Mouse (Mus musculus): ENCODE data around the gene Cxcr5. TPM values are rescaled to one million over a fixed set of nuclear protein-coding genes. Genes with fewer than 3 reads are reported as not detected.

The Cxcr5 gene
- under 1 TPM; 0.12 to 0.20 TPM for total RNA-seq (2021)
- long read RNA-seq, experiment 1 = 0 reads
- long read RNA-seq, experiment 2 = 0 reads

GRCm38 (mm10) chr9:44561597-44561996, at the start of gene Cxcr5:
Cxcr5 (minus strand) TSS chr9:44561877.
- intact Hi-C loops (cut with DNase I) = no loop called here
- no peak for DNase-seq

DNA sequence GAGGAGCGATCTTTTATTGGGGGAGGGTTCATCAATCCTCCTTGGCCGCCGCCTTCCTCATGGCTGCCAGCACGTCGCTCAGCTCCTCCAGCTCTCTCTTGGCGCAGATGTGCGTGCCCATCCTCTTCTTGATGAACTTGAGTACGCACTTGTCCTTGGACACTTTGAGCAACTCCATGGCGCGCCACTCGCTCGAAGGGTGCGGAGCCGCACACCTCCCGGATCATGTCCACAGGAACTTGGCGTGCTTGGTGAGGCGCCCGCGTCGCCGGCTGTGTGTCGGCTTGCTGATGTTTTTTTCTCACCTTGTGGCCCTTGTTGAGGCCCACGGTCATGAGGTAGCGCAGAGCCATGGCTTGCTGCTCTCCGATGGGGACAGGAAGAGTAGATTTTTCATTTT, 48.7 kb upstream of the Cxcr5 start:
- intact Hi-C loops (cut with DNase I) = loop anchor here (2.0 kb wide), 1 partner anchor 14 kb away; no protein-coding TSS in a partner anchor
- DNase-seq = no peak

DNA sequence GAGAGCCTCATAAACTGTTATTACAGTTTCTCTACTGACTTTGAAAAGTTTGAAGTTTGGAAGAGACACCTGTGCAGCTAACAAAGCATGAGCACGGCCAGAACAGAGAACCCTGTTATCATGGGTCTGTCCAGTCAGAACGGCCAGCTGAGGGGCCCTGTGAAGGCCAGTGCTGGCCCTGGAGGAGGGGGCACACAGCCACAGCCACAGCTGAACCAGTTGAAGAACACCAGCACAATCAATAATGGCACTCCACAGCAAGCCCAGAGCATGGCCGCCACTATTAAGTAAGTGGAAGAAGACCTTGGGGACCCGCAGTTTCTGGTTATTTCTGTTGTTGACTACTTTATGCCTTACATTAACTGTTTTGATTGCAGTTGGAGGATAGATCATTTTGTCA, 45.6 kb upstream of the Cxcr5 start:
- intact Hi-C loops (cut with DNase I) = loop anchor here (5.0 kb wide), 1 partner anchor 35 kb away; no protein-coding TSS in a partner anchor
- no peak for DNase-seq

- intact Hi-C loops (cut with DNase I) = loop anchor here (5.0 kb wide), 1 partner anchor 36 kb away; no protein-coding TSS in a partner anchor
- DNase-seq = no peak
Measured at GRCm38 (mm10) chr9:44606646-44607045, 45.0 kb upstream of the Cxcr5 start.

GRCm38 (mm10) chr9:44605616-44606165, 44.0 kb upstream of the Cxcr5 start:
- no peak for DNase-seq
- intact Hi-C loops (cut with DNase I) = loop anchor here (2.0 to 5.0 kb wide), 2 partner anchors 37 to 95 kb away; no protein-coding TSS in a partner anchor

DNA sequence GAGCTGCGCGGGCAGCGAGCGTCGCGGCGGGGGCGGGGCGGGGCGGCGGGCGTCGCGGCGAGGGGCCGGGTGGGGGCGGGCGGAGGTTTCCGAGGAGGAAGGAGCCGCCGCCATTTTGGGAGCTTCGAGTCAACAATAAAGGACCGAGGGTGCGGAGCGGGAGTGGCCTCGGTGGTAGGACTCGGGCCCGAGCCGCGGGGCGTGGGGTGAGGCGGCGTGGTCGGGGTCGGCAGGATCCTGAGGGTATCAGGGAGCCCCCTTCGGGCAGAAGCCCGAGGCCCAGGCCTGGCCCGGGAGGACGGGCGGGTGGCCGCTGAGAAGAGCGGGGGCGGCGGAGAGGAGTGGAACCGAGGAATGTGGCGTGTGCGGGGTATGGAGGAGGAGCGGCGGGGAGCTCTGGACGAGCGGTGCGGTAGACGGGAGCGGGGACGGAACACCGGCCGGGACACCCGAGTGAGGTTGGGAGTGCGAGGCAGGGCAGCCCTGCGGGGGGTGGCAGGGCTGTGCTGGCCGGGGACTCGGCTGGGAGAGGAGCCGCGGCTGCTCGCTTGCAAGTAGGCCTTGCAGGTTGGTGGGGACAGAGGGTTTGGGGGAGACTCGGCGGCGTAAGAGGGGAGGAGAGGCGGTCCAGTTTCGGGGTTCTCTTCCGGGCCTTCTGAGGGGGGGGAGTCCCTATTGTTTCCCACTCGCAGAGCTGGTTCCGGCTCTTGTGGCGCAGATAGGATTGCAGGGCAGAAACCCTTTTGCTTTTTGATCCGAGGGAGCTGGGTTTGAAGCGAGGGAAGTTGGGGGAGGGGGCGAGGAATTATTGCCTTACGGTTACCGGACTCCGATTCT, 43.3 kb upstream of the Cxcr5 start, which contains the start of gene Ddx6:
Gene Ddx6 (plus strand): TSS at position 114 of the 837 bp plus-strand sequence.
- intact Hi-C loops (cut with DNase I) = loop anchor here (2.0 to 5.0 kb wide), 2 partner anchors 37 to 94 kb away; no protein-coding TSS in a partner anchor
- DNase-seq = peak; percentile 80 to 82

DNA sequence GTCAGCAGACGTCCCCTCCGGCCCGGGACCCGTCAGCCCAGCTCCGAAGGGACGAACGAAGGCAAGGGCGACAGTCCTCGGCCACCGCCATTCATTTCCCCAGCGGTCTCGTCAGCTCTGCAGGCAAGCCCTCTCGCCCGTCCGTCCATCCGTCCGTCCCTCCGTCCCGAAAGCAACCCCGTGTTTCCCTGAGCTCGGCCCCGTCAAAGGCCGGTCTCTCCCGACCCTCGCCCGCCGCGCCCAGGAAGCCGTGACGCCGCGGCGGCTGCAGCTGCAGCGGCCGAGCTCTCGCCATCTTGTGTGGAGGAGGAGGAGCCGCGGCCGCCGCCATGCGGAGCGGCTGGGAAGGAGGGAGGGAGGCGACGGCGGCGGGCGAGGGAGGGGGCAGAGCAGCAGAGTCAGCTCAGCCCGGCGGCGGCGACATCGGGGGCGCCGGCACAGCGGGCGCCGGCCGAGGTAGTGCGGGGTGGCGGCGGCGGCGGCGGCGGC, 42.7 kb upstream of the Cxcr5 start:
- intact Hi-C loops (cut with DNase I) = loop anchor here (2.0 kb wide), 1 partner anchor 94 kb away; no protein-coding TSS in a partner anchor
- peak; percentile 86 to 88 for DNase-seq

DNA sequence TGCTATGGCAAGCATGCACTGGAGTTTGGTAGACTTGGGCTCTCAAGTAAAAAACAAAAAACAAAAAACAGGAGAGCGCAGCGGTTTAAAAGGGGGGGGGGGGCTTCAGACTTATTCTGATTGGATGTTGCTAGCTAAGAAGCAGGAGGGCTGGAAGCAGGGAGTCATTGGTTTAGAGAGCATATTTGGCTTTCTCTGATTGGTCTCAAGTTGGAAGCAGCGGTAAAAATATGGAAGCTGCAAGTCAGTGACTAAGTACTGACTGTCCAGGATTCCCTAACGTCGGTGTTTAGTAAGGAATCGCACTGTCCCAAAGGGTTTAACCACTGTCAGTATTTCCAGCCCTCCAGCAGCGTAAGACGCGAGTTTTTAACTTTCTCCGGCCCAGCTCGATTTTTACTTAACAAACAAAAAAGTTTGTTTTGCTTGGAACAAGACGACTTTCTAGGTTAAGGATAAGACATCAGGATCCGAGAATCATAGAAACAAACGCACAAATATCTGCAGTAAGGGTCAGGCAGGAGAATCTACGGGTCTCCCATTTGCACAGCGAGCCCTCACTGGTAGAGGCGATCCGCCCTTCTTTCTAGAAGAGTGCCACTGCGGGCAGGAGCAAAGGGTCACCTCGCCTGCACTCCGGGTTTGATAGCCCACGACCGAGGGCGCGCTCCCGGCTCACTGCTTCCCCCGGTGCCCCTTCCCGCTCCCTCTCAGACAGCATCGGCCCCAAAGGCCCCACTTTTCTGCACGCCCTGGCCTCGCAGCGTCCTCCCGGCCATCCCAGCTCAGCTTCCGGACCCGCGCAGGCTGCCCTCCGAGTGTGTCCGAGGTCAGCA, 42.0 kb upstream of the Cxcr5 start:
- intact Hi-C loops (cut with DNase I) = loop anchor here (2.0 kb wide), 1 partner anchor 93 kb away; no protein-coding TSS in a partner anchor
- peak; percentile 31 to 53 for DNase-seq

DNA sequence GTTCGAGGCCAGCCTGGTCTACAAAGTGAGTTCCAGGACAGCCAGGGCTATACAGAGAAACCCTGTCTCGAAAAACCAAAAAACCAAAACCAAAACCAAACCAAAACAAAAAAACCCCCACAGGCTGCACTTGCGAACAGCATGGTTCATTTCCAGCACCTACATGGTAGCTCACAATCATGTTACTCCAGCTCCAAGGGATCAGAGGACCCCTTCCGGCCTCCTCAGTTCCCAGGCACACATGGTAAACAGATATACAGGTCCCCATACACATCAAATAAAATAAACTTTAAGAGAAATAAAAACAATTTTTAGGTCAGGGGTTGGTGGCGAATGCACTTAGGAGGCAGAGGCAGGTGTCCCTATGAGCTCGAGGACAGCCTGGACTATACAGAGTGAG, 41.1 kb upstream of the Cxcr5 start:
- DNase-seq = no peak
- intact Hi-C loops (cut with DNase I) = no loop called here

- intact Hi-C loops (cut with DNase I) = no loop called here
- DNase-seq = no peak
Measured at GRCm38 (mm10) chr9:44600801-44601200, 39.1 kb upstream of the Cxcr5 start.

DNA sequence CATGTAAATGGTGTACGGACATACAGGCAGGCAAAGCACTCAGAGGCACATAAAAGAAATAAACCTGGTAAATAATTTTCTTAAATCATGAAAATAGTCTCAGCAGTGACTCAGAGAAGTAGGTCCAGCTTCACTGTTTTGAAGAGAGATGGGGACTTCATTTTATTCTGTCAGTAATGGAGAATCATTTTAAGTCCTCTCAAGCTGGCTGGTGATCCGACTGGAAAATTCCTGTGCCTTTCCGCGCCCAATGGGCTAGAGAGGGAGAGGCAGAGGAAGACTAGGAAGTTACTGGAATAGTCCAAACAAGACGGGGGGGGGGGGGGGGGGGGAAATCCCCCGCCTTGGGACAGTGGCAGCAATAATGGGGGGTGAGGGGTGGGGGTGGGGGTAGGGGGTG, 37.9 kb upstream of the Cxcr5 start:
- DNase-seq = no peak
- intact Hi-C loops (cut with DNase I) = no loop called here

DNA sequence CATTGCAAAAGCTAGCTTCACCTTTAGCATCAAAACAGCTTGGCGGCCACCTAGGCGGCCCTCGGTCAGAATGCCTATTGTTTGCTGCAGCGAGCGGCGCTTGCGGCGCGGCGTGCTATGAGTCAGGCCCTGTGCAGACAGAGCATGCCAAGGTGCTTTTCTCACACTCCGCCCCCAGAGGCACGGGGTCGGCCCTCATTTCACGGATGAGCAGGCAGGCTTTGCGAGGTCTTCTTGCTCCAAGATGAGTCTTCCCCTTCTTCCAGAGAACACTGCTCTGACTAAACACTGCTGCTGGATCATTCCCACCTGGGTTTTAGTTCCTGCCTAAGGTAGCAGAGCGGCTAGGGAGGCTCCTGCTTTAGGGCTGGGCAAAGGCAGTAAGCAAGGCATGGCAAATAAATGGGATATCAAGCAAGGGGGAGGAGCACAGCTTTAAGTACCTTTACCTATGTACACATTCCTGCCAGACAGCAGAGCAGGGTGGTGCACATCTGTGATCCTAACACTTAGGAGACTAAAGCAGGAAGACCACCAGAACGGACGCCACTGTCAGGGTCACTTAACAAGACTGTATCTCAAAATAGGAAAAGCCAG, 37.3 kb upstream of the Cxcr5 start:
- peak in 1 of 2 experiments; percentile 34 for DNase-seq
- intact Hi-C loops (cut with DNase I) = no loop called here

GRCm38 (mm10) chr9:44597742-44598141, 36.1 kb upstream of the Cxcr5 start:
- intact Hi-C loops (cut with DNase I) = no loop called here

DNA sequence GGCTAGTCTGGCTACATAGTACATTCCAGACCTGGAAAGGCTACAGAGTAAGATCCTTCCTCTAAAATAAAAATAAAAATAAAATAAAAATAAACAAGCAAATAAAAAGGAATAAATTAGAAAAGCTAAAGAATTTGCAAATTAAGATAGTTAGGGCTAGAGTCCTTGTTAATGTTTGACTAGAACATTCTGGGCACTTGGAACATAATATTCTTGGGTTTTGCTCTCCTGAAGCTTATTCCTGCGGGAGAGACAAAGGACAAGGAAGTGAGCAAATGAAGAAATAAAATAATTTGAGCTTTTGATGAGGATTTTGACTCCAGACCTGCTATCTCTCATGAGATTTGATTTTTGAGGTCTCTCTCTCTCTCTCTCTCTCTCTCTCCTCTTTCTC, 33.9 kb upstream of the Cxcr5 start:
- no peak for DNase-seq
- intact Hi-C loops (cut with DNase I) = no loop called here

More at GRCm38 (mm10) chr9:44597742-44598141, 36.1 kb upstream of the Cxcr5 start:
- no peak for DNase-seq

- no peak for DNase-seq
- intact Hi-C loops (cut with DNase I) = no loop called here
Measured at GRCm38 (mm10) chr9:44594901-44595536, 33.3 kb upstream of the Cxcr5 start.

GRCm38 (mm10) chr9:44593886-44594285, 32.2 kb upstream of the Cxcr5 start:
- intact Hi-C loops (cut with DNase I) = no loop called here
- no peak for DNase-seq

DNA sequence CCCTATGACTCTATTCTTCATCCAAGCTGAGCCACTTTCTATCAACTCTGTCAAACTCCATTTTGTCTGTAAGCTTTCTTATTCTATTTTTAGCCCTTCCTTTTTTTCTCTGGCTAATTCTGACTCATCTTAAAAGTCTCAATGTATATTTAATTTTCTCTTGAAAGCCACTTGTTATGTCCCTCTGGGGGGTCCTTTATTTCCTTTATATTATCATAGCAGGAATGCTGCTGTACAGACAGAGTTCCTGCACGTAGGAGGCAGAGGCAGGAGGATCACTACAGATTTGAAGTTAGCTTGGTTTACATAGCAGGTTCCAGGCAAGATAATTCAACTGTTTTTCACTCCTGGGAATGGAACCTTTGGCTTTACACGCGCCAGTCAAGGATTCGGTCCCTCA, 31.5 kb upstream of the Cxcr5 start:
- DNase-seq = no peak
- intact Hi-C loops (cut with DNase I) = no loop called here

DNA sequence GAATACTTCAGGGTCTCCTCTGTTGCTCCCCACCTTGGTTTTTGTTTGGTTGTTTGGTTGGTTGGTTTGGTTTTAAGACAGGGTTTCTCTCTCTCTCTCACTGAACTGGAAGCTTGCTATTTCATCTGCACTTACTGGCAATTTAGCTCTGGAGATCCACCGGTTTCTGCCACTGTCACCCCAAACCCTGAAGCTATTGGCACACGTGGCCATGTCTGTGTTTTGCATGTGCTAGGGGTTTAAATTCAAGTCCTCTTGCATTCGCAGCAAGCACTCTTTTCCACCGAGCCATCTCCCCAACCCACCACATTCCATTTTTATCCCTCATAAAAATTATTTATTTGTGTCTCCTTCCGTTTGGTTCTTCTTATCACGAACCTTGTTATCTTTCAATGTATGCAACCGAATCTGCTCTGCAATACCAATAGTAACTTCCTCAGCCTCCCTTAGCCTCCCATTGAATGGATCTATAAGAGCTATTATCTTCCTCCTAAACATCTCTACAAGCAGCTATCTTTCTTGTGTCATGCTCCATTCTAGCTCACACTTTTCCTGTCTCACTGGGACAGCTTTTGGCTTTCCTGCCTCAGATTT, 30.0 kb upstream of the Cxcr5 start:
- no peak for DNase-seq
- intact Hi-C loops (cut with DNase I) = no loop called here

DNA sequence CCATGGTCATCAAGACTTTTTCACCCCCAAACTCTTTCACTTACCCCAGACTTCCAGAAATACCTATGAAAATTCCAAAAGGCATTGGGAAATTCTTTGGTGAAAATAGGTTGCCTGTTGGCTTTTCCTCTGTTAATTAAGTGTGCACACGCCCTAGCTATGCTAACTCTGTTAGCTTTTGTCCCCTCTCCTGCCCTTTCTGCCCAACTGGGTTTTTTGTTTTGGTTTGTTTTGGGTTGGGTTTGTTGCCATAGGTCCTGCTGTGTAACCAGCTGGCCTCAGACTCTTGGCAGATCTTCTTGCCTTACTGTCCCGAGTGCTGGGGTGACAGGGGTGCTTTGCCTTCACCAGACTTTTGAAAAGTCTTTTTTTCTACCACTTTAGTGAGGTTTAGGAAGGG, 29.3 kb upstream of the Cxcr5 start:
- intact Hi-C loops (cut with DNase I) = no loop called here
- no peak for DNase-seq
